Mouse (Mus musculus) common myeloid progenitor, adult 5-6 weeks (primary cell): ENCODE measurements at regions not wholly inside any gene's neighbourhood (a gene's known extent, or its start where the extent isn't known, plus 50 kb on each side); places are given as distances from the start of the nearest gene placed in this dataset.
A peak's percentile ranks its signal among the peaks of the same experiment; 100 is the strongest.

Experiments
- ATAC-seq: replicated peaks from 2 replicates; pipeline ENCODE4 v1.8.0; 2016; ENCODE audit warnings: low read depth, mild to moderate bottlenecking, moderate TSS enrichment, inconsistent platforms; ENCODE audit not compliant: poor library complexity, severe bottlenecking

DNA sequence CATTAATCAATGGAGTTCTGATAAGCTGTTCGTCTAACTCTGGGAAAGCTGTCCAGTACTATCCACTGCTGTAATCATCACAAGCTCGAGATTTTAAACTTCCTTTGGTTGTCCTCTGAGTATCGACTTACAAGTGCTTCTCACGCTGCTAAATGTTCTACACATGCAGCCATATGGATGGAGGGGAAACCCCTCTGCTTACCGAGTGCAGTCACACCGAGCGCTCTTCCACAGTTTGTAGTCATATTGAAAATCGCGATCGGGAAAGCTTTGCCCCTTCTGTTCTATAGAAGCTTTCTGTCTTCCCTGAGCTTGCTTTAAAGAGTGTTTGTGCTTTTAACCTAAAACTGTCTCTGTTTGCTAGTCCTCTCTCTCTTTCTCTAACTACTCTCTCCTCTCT lies 57.8 kb downstream of the Degs1 start:
- no peak for ATAC-seq

DNA sequence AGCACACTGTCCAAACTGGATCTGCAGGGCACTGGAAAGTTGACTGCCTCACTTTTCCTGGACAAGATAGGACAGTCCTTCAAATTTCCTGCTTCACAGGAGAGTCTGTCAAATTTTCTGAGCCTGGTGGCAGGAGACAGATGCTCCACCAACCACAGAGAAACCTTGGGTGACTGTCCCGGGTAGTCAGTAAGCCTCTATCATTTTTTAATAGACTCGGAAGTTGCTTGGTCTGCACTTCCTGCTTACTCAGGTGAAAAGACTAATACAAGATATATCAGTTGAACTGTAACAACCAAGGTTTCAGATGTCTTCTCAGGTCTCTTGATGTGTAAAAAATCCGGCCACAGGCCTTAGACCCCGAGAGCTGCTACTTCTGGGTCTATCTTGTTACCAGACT lies 58.8 kb downstream of the Degs1 start:
- ATAC-seq: 0 out of 2 replicates have a peak, but pooled peaks have one; percentile 15
